Mouse (Mus musculus) small intestine, adult 2 months (tissue): ENCODE measurements around the gene Itga6.
A peak's percentile ranks its signal among the peaks of the same experiment; 100 is the strongest.

ENCODE experiments used
- CTCF ChIP-seq: fragments of 200-500 bp; IDR thresholded peaks from 2 replicates; pipeline ENCODE4 v1.5.1; 2012; ENCODE audit warnings: low read depth, mild to moderate bottlenecking, control low read depth, inconsistent platforms, low read length, moderate library complexity, mixed read lengths; ENCODE audit not compliant: insufficient replicate concordance, insufficient read length; ENCODE audit errors: extremely low read depth
- POLR2A ChIP-seq: fragments of 200-500 bp; IDR thresholded peaks from 2 replicates; pipeline ENCODE4 v1.6.1; 2012; ENCODE audit warnings: low read depth, mild to moderate bottlenecking, control low read depth, inconsistent platforms, low read length, moderate library complexity

DNA sequence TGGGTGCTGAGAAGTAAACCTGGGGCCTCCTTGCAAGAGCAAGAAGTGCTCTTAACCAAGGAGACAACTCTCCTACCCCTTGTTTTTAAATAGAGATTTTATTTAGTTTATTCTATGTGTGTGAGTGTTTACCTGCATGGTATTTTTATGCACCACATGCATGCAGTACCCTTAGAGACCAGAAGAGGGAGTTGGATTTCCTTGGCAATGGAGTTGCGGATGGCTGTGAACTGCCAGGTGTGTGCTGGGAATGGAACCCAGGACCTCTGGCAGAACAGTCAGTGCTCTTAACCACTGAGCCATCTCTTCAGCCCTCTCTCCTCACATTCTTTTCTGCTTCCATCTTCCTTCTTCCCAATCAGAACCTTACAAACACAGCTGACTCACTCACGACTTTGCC, 9.2 kb upstream of the Itga6 start:
- TF ChIP-seq CTCF, result peak; percentile 21; the same call in 1 of the 2 replicates
- TF ChIP-seq POLR2A, result no peak
